Mouse (Mus musculus) thymus, adult 2 months (tissue): Measurements from ENCODE around the gene Chst8. TPM values are rescaled to one million over a fixed set of nuclear protein-coding genes. Genes with fewer than 3 reads are reported as not detected.

Experiments used
- DNase-seq: peaks from one replicate; pipeline ENCODE4 v3.0.0; 2021
- H3K27ac ChIP-seq: fragments of 200-500 bp; 2 replicates; pipeline ENCODE4 v1.5.1; 2012; ENCODE audit warnings: low read length, control low read depth; ENCODE audit not compliant: control insufficient read depth, insufficient read depth
- H3K27me3 ChIP-seq: fragments of 200-500 bp; 2 replicates; pipeline ENCODE4 v1.6.1; 2012; ENCODE audit warnings: mild to moderate bottlenecking, low read length, moderate library complexity, mixed read lengths; ENCODE audit not compliant: control insufficient read depth, insufficient read depth
- H3K36me3 ChIP-seq: fragments of 200-500 bp; 2 replicates; pipeline ENCODE4 v1.6.1; 2012; ENCODE audit warnings: mild to moderate bottlenecking, low read length, moderate library complexity; ENCODE audit not compliant: control insufficient read depth, insufficient read depth
- H3K4me1 ChIP-seq: fragments of 200-500 bp; replicated peaks from 2 replicates; pipeline ENCODE4 v1.6.1; 2012; ENCODE audit warnings: low read length; ENCODE audit not compliant: control insufficient read depth, insufficient read depth
- H3K4me3 ChIP-seq: fragments of 200-500 bp; 2 replicates; pipeline ENCODE4 v1.5.1; 2012; ENCODE audit warnings: mild to moderate bottlenecking, low read length, control low read depth, moderate library complexity; ENCODE audit not compliant: control insufficient read depth, insufficient read depth
- CTCF ChIP-seq: fragments of 200-500 bp; IDR thresholded peaks from 2 replicates; pipeline ENCODE4 v1.5.1; 2012; ENCODE audit warnings: mild to moderate bottlenecking, control low read depth, low read length, moderate library complexity, borderline replicate concordance; ENCODE audit not compliant: control insufficient read depth, poor library complexity, insufficient read depth; ENCODE audit errors: extremely low read depth
- POLR2A ChIP-seq: fragments of 200-500 bp; IDR thresholded peaks from 2 replicates; pipeline ENCODE4 v1.6.1; 2012; ENCODE audit warnings: mild to moderate bottlenecking, low read length, control low read depth, moderate library complexity; ENCODE audit not compliant: control insufficient read depth, poor library complexity, insufficient read depth; ENCODE audit errors: extremely low read depth
- WGBS: fragments of 180-500 bp; shearing (Covaris S2); methylation state at CpG from one replicate; pipeline ENCODE4 v1.1.7; 2018; 5-methylcytosine and 5-hydroxymethylcytosine counted together
- polyA plus RNA-seq: library from polyadenylated mRNA; depleted of rRNA; stranded (reverse); fragments of >200 nt; gene quantifications from 2 replicates; pipeline ENCODE4 v1.2.3, GENCODE M21; 2012

Chst8 gene
- polyA plus RNA-seq, 1 experiment: 6.3 TPM

GRCm38 (mm10) chr7:34669336-34669735 lies 143.2 kb downstream of the Chst8 start:
- TF ChIP-seq POLR2A: no peak
- no peak for TF ChIP-seq CTCF

GRCm38 (mm10) chr7:34667874-34668273 lies 144.6 kb downstream of the Chst8 start:
- H3K27me3 ChIP-seq: no peaks in the 10 kb centered on the region
- H3K4me1 ChIP-seq: no peaks in the 10 kb centered on the region
- TF ChIP-seq CTCF: no peak
- no peak for TF ChIP-seq POLR2A
- no peak overlapping the region for H3K4me3 ChIP-seq
- WGBS: 95% methylated on average over 15 of the region's 16 CpGs
- no peak for DNase-seq
- no peak overlapping the region for H3K27ac ChIP-seq
- no peaks in the 10 kb centered on the region for H3K36me3 ChIP-seq

More at GRCm38 (mm10) chr7:34669336-34669735, 143.2 kb downstream of the Chst8 start:
- no peaks in the 10 kb centered on the region for H3K36me3 ChIP-seq
- H3K27me3 ChIP-seq: no peaks in the 10 kb centered on the region
- no peak overlapping the region for H3K27ac ChIP-seq
- DNase-seq: no peak
- no peaks in the 10 kb centered on the region for H3K4me1 ChIP-seq
- H3K4me3 ChIP-seq: no peak overlapping the region
- 44% methylated on average over 9 of the region's 9 CpGs for WGBS

GRCm38 (mm10) chr7:34663145-34663544 lies 149.4 kb downstream of the Chst8 start:
- H3K4me3 ChIP-seq: no peak overlapping the region
- no peak for DNase-seq
- H3K27me3 ChIP-seq: no peaks in the 10 kb centered on the region
- no peak overlapping the region for H3K27ac ChIP-seq
- no peaks in the 10 kb centered on the region for H3K36me3 ChIP-seq
- 72% methylated on average over 7 of the region's 7 CpGs for WGBS
- no peak for TF ChIP-seq POLR2A
- TF ChIP-seq CTCF: no peak
- H3K4me1 ChIP-seq: no peaks in the 10 kb centered on the region

GRCm38 (mm10) chr7:34662227-34662626 lies 150.3 kb downstream of the Chst8 start:
- no peak overlapping the region for H3K27ac ChIP-seq
- TF ChIP-seq POLR2A (no peak), CTCF (no peak)
- H3K4me3 ChIP-seq: no peak overlapping the region
- no peaks in the 10 kb centered on the region for H3K27me3 ChIP-seq
- no peak for DNase-seq
- no peaks in the 10 kb centered on the region for H3K36me3 ChIP-seq
- no peaks in the 10 kb centered on the region for H3K4me1 ChIP-seq
- 62% methylated on average over 5 of the region's 5 CpGs for WGBS

- no peak for TF ChIP-seq CTCF
- TF ChIP-seq POLR2A: no peak
- DNase-seq: no peak
- H3K4me3 ChIP-seq: no peak overlapping the region
- H3K27ac ChIP-seq: no peak overlapping the region
- H3K4me1 ChIP-seq: no peaks in the 10 kb centered on the region
- H3K36me3 ChIP-seq: no peaks in the 10 kb centered on the region
- H3K27me3 ChIP-seq: peaks cover 12% of the 10 kb centered on the region; the same call in 1 of the 2 replicates
- 78% methylated on average over 6 of the region's 6 CpGs for WGBS
Measured at GRCm38 (mm10) chr7:34659386-34660085, 153.0 kb downstream of the Chst8 start.

- Histone ChIP-seq H3K4me3 (no peak within 1 kb of the TSS), H3K36me3 (no peaks in the 10 kb centered on the region), H3K4me1 (no peaks in the 10 kb centered on the region), H3K27me3 (peaks cover 12% of the 10 kb centered on the region), H3K27ac (no peak within 1 kb of the TSS)
- WGBS: 78% methylated on average over 5 of the region's 5 CpGs
- TF ChIP-seq POLR2A: no peak
- no peak for TF ChIP-seq CTCF
- no peak for DNase-seq
Measured at GRCm38 (mm10) chr7:34656632-34657031, 155.9 kb downstream of the Chst8 start, which contains the start of gene Kctd15. TSS of gene Kctd15 (minus strand) at chr7:34656732.
